Mouse (Mus musculus) cerebellum, postnatal 36 days (tissue): ENCODE measurements around the gene Tmem132d.
"Not testable (repeated sequence)": the region's sequence is repeated elsewhere in the genome, so short reads cannot be mapped to it uniquely, and the experiment has no call there.

Experiments used
- DNase-seq, 2 experiments: peaks; one replicate each; pipeline ENCODE4 v3.0.0; 2021 to 2022; ENCODE audit warnings: mixed read lengths in 2 of 2

Gene Tmem132d

DNA sequence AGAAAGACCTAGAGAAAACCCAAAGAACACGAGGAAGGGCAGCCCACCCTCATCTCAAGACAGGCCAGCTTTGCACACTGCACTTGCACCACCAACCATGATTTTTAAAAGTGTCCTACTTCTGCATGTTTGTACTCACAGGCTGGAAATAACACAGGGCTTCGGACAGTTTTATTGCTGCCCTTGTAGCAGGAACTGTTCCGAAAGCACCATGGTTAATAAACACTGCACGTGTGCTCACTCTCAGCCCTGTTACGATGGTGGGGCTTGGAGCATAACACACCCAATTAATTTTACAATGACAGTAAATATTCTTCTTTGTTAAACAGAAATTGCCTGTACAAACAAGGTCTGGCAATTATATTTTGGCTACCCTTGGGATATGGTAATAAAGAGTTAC lies 357.4 kb downstream of the Tmem132d start:
- no peak for DNase-seq

DNA sequence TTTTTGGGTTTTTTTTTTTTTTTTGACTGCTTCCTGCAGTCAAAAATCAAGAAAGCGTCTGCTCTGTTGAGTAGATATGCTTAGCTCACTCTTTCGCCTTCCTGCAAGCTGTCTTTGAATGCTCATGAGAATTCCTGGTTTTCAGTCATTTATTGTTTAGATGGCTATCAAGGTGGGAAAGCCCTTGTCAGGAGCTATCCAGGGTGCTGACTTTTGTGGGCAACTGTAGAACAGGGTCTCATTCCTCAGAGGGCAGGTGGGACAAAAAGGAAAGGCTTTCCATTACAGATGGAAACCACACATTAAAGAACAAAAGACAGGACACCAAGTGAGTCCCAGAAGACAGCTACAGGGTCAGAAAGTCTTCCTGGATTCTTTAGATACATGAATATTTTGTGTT lies 360.3 kb downstream of the Tmem132d start:
- DNase-seq, result no peak

DNA sequence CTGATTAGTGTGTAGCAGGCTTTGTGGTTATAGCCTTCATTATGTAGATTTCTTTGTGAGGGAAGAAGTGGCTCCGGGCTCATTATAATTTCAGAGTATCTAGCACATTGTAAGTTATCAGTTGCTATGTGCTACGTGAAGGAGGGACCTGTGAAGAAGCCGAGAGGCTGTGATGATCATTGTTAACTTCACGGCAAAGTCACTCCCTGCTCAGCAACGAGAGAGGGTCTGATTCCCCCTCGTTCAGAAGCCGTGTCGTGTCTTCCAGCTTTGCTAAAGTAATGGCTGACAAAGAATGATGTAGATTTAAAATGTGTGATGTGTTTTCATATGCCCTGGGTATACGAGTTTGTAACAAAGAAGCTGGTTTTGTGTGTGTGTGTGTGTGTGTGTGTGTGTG lies 391.1 kb downstream of the Tmem132d start:
- DNase-seq, result no peak

DNA sequence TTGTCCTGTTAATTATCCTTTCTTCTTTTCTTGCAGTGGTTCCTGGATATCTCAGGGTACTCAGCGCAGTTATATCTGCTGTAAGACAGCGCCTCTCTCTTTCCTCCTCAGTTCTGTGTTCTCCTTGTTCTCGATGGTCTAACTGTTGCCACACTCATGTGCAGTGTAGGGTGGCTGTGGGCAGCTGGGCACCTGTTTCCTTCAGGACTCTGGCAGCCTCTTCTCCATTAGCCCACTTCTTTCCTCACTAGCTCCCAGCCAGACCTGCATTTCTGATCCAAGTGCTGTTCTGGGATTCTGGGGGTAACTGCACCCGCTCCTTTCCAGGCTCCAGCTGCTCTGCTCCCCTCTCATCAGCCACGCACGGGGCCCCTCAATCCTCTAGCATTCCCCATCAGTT lies 392.8 kb downstream of the Tmem132d start:
- DNase-seq, result no peak

DNA sequence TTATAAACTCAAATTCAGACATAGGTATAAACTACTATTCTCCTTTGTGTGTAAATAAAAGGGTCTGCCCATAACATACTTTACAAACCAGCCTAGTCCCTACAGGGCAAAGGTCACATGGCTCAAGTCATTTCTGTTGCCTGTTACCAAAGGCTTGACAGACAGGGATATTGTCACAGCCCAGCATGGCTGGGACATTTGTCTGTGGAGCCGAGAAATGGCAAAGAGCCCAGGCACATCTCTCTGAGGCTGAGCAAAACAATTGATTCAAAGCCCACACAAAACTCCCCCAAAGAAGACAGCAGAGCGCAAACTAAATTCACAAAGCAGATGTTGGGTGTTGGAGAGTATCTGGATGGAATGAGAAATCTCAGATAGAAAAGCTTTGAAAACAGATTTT lies 405.8 kb downstream of the Tmem132d start:
- peak in 1 of 2 experiments; percentile 6 for DNase-seq

DNA sequence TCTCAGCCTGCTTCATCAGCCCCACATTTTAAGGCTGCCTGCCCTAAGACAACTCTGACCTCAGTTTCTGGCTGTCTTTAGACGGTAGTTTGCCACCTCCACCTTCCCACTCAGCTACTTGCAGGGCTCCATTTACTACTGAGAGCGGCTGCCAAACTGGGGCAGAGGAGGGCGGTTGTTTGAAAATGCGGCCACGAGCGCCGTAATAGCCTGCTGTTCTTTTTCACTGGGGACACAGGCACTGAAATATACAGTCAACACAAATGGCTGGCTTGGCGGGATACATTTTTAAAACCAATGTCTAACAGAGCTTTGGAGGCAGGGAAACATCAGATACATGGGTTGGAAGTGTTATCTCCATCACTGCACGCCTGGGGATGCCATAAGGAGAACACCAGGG lies 428.2 kb downstream of the Tmem132d start:
- no peak for DNase-seq

DNA sequence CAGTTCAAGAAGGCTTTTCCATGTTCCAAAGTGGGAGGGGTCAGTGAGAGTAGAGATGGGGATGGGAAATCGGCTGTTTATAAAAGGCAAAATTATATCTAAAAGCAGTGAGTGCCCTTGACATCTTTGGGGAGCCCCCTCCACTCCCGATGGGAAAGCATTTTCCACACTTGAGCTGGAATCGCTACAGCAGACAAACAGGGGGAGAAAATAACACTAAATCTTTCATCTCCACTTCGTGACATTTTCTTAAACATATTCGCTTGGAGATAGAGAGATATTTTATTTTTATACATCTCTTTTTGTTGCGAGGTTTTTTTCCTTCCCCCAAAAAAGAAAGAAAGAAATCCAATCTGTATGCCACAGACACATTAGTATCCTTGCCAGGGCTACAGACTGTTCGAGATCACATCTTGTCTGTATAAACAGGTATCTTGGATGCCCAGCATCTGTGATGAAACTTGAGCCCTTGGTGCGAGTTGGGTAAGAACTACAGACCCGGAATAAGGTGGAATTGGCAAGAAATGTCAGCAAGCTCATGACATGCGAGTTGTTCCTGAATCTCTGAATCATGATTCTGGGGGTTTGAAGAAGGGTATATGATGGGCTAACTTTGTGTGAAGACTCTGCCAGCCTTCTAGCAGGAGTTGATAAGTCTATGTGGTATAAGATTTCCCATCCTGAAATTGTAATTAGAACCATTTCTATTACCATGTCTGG lies 436.2 kb downstream of the Tmem132d start:
- no peak for DNase-seq

DNA sequence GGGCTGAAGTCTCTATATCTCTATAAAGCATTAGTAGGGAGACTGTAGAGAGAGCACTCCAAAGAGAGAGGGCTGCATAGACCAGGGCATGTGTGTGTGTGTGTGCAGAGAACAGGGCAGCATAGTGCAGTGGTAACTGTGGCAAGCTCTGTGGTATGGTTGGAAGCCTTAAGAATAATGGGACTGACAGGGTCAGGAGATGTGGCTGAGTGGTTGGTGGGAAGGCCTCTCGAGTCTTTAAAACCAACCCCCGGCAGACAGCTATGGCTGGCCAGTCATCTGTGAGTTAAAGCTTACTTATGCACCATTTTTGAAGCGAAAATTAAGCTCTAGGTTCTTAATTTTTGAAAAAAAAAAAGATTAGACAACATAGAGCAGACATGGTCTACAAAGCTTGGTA lies 439.4 kb downstream of the Tmem132d start:
- no peak for DNase-seq

DNA sequence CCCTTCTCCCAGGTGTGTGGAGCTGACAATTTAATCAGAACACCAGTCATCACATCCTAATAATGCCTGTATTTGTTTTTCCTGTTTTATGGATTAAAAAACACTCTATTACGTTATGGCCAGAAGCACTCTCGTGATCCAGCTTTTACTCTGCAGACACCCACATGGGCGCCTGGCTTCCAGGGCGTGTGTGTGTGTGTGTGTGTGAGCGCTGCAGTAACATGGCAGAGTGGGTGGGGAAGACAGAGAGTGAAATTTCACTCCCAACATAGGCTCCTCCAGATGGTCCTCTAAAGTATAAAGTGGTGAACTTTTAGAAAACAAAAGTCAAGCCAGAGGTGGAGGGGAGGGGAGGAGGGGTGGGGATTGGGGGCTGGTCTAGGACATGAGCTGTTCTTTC lies 442.1 kb downstream of the Tmem132d start:
- no peak for DNase-seq

DNA sequence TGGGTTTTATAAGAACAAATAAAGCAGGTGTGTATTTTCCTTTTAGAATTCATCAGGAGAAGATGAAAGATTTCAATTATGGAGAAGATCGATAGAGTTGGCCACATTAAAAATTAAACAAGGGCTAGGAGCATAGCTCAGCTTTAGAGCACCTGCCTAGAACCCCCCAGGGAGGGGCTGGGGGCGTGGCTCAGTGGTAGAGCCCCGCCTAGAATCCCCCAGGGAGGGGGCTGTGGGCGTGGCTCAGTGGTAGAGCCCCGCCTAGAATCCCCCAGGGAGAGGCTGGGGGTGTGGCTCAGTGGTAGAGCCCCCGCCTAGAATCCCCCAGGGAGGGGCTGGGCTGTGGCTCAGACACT lies 452.9 kb downstream of the Tmem132d start:
- not testable (repeated sequence) for DNase-seq

DNA sequence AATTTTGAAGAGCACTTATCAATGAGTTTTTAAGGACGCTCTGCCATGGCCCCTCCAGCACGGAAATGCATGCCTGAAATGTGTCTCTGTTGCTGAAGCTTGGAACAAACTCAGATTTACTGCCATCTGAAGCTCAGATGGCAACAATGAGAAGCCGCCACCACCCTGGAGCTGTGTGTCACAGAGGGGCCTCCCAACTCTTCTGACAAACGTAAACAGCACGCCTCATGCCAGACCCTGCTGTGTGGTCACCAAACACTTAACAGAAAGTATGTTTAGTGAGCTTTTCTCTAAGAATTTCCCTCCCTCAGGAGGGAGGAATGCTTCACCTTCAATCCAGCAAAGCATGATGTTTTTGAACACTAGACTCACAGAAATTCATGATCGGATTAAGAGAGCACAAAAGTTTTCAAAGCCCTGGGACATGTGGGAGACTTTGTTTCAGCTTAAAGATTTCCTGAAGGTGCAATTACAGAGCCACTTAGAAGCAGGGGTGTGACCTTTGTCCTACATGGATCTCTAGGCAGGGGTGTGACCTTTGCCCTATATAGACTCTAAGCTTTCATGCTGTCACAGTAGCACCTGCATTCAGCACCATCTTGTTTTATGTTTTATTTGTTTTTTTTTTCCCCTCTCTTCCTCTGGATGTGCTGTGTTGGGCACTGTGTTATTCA lies 453.4 kb downstream of the Tmem132d start:
- DNase-seq, result no peak

DNA sequence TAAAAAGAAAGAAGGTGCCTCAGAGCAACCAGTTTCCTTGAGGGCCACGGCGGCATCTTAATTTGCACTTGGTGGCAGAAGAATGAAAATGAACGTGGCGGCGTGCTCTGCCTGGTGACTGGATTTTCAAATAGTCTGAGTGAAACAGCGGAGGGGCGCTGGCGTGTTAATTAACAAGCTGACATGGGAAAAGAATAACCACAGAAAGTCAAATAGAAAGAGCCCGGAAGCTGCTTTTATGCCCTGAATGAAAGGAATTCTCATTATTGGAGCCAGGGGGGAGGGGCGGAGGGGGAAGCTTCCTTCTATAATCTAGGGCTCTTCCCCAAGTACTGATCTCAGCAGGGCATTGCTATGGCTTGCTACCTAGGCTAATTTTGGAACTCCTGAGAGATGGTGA lies 456.2 kb downstream of the Tmem132d start:
- DNase-seq, result no peak

DNA sequence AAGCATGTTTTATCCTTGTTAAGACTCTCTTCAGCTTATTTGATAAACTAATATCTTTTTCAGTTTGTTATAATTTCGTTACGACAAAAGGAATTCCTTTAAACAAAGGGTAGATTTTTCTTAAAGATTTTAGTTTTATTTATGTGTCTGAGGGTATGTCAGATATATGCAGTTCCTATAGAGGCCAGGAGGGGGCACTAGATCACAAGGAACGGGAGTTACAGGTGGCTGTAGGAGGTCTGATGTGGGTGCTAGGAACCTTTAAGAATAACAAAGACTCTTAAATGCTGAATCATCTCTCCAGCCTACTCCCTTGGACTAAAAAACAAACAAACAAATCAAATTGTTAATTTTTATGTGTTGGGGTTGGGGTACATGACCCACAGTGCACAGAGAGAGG lies 467.2 kb downstream of the Tmem132d start:
- no peak for DNase-seq

DNA sequence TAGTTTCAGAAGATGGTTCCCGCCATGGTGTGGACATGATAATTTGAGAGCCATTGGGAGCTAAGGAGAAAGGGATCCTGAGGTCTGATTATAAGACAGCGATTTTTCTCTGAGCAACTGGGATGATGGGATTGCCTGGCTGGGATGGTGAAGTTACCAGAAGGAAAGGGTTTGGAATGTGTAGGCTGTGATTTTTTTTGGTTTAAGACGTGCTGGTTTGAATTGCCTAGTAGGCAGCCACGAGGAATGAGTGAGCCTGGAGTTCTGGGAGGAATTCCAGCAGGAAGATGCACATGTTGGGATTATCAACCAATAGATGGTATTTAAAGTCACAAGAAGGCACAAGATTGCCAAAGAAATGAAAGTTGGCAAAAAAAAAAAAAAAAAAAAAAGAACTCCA lies 470.2 kb downstream of the Tmem132d start:
- DNase-seq, result no peak

DNA sequence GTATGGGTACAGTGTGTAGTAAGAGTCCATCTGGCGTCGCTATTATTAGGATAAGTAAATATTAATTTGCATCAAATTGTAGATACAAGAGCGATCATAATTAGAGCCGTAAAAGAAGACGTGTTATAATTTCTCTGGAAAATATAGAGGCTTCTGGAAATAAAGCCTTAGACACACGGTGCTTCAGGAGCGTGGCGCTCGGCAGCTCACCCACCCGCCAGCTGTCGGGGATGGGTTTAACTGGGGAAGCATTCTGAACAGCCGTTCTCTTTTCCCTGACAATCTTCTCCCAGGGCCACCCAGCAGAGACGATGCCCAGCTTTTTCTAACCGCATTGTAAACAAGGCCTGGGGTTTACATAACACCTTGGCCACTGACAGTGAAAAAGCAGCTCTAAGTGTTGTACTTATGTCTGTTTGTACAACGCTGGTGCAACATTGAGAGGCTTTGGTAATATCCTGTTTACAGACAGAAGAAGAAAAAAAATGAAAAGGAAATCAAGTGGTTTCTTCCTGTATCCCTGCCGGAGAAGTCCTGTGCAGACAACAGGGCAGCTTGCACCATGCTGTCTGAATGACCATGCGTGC lies 476.3 kb downstream of the Tmem132d start:
- no peak for DNase-seq

DNA sequence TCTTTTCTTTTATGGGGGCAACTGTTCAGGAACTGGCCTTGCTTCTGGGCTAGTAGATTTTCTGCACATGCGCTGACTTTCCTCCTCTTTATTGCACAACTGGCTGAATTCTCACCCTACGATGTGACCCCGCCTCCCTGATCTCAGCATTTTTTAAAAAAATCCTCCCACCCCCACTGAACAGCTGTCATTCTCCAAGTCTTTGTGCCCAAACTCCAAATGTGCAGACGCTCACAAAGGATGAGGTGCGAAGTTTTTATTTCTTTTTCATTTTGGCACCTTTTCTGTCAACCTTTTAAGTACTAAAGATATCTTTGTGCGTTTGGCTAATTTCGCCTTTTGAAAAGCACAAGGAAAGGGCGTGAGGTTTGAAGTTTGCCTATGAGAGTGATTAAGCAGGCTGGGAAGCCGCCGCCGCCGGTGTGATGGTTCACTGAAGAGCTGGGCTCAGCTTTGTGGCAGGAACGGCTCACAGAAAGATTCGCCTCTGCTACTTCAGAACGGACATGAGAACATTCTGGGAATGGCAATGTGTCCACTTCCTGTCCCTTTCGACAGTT lies 478.6 kb downstream of the Tmem132d start:
- DNase-seq, result no peak

DNA sequence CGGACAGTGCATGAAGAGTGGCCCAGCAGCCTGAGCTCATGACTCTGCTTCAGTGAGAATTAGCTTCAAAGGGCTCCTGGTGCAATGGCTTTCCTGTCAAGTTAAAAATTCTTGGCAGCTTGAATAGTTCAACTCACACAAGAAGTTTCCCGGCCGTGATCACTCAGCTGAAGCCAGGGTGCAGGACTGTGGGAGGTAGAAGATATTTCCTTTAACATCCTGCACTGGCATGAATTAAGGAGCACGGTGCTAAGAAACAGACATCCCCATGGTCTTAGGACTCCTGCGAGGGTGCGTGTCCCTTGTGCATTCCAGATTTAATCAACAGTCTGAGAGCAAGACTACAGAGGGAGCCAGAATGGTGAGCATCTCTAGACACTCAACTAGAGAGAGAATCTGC lies 480.1 kb downstream of the Tmem132d start:
- DNase-seq, result no peak

DNA sequence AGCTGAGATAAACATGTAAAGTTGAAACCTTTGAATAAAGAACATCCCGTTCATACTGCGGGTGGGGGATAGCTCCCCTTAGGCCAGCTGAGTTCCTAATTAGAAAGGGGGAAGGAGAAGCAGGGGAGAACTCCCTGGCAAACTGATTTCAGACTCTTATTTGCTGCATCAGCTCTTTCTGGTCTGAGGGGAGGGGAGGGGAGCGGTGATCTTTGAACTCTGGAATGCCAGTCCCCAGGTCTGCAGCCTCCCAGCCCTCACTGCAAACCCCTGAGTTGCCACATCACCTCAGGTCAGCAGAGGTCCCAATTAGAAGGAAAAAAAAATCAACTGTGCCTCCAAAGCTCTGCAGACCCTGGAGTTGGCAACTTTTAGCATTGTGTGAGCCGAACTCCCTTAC lies 482.3 kb downstream of the Tmem132d start:
- DNase-seq, result no peak

DNA sequence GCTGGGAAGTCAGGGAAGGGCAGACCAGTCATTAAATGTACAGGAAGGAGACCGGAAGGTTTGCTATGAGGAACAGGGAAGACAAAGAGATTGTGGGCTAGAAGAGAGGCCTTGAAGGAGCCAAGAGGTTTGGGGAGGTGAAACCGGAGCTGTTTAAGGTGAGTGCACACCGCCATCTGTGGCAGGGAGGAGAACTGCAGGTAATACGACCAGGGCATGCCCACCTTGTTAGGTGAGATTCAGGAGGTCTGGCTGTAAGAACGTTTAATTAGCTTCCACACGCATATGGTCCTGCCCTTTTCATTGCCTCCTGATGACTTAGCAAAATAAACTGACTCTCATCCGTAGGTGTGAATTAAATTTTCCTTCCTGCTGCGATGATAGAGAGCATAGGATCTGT lies 485.6 kb downstream of the Tmem132d start:
- DNase-seq, result no peak

DNA sequence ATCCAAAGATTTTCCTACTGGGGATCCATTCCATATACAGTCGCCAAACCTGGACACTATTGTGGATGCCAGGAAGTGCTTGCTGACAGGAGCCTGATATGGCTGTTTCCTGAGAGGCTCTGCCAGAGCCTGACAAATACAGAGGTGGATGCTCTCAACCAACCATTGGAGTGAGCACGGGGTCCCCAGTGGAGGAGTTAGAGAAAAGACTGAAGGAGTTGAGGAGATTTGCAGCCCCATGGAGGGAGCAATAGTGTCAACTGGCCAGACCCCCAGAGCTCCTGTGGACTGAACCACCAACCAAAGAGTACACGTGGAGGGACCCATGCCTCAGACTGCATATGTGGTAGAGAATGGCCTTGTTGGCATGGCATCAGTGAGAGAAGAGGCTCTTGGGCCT lies 490.7 kb downstream of the Tmem132d start:
- not testable (repeated sequence) for DNase-seq

DNA sequence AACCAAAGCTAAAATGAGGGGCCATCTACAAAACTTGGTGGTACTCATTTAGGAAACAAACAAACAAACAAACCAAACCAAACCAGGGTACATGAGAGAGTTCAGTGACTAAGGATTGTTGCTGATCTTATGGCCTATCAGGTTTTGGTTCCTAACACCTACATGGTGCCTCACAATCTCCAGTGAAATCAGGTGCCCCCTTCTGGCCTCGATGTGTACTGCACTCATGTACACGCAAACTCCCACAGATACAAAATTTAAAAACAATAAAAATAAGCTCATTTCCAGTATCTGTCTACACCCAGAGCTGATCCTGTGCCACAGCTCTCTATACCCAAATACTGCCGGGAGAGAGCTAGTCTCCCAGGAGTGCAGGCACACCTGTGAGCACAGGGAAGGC lies 495.0 kb downstream of the Tmem132d start:
- DNase-seq, result no peak

DNA sequence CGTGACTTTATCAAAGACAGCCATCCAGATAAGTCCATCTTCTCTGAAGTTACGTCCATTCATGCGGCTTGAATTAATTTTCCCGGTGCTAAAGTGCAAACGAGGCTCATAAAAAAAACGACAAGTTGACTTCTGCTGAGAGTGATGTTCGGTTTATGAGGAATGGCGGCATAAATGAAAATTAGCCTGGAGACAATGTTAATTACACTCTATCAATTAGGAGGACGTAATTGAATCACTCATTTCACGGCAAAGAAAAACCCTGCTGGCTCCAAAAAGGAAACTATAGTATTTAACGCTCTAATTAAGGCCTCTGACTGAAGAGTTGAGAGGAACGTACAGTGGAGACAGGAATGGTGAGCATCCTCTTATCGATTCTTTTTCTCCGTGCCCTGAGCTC lies 503.2 kb downstream of the Tmem132d start:
- no peak for DNase-seq

DNA sequence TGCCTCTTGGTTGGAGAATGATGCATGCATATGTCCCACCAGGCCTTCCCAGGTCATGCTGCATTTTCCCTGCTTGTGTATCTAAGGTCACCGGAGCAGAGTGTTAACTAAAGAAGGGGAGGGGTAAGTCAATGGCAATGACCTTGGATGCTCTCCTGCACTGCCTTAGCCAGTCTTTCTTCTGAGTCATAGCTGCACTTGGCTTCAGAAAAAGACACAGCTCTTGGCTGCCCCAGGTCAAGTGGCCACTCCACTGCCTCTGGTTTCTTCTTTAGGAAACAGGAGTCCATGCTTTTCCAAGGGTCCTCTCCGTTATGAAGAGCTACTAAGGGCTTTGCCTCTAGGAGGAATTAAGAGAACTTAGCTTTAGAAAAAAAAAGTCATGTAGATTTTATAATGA lies 506.2 kb downstream of the Tmem132d start:
- no peak for DNase-seq

DNA sequence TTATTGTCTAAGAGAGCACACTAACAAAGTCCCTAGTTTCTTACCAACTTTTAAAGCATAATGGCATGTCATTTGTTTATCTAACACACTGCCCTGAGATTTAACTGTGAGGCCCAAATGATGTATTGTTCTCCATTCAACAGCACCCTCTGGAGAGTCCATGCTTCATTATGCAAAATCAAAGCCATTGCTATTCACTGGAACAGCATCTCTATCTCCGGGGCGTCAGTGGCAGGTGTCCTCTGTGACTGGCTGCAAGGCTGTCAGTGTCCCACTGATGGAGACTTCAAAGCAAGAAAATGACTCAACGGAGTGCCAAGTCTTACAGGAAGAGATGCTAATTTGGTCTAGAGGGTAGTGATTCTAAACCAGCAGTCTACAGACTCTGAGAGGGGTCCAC lies 508.8 kb downstream of the Tmem132d start:
- no peak for DNase-seq
